Comparison of ENCODE assay signal across 9 mouse cellular contexts in the genomic region with DNA sequence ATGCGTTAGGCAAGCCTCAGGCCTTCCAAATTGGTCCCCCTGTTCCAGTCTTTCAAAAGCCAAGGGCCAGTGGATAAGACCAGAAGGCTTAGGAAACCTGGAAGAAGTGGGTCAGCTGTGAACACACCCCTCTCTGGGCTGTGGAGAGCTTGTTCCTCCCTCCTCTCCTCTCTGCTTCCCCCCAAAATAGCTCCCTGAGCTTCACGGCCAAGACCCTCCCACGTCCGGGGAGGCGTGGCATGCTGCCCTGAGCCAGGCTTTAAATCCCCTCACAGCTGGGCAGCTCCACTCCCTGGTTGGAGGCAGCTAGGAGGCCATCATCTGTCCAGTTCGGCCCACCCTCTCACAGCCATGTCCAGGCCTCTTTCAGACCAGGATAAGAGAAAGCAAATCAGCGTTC. TPM values are rescaled to one million over a fixed set of nuclear protein-coding genes. Genes with fewer than 3 reads are reported as not detected.
DNase-seq lines count a peak whose midpoint lies in the region; ATAC-seq and TF ChIP-seq lines count a peak whose summit lies in the region.
"Had no signal": no experiment of that assay in that cellular context is flagged by ENCODE, and none has a peak within 500 bp of the region (broad histone marks: within the 10 kb centered on the region; RNA-seq: fewer than 3 reads in every experiment).

A gene (plus strand): TSS at position 272 of the 400 bp plus-strand sequence.

- no peak for DNase-seq in liver, adult 2 months (ENCODE audit: extremely low read depth, low read depth, low spot score)
- DNase-seq in heart, postnatal 0 days (ENCODE audit: low spot score), result peak; percentile 90
- peak; percentile 85 for DNase-seq in kidney, postnatal 14 days
- no peak for DNase-seq in liver, postnatal 0 days
- DNase-seq in retina, embryonic 14.5 days (ENCODE audit: low spot score), result peak; percentile 66
- no peak for DNase-seq in spleen, postnatal 14 days (ENCODE audit: low spot score in 2 of 2)

- no peak for TF ChIP-seq EP300 in heart, postnatal 0 days (IDR thresholded peaks at IDR 0.05; ENCODE audit: low read depth)
- TF ChIP-seq EP300 in liver, postnatal 0 days (IDR thresholded peaks at IDR 0.05; ENCODE audit: low read depth), result no peak

- no peaks in the 10 kb centered on the region for H3K9me3 ChIP-seq in liver, embryonic 12.5 days (replicated peaks)
- H3K9me3 ChIP-seq in embryonic facial prominence, embryonic 13.5 days, result no peaks in the 10 kb centered on the region
- no peaks in the 10 kb centered on the region for H3K9me3 ChIP-seq in heart, postnatal 0 days (replicated peaks; ENCODE audit: control insufficient read depth, low read length)
- no peaks in the 10 kb centered on the region for H3K9me3 ChIP-seq in liver, postnatal 0 days (ENCODE audit: low read length)

- no peak for ATAC-seq in liver, embryonic 12.5 days
- no peak; the same call in 1 of the 2 replicates for ATAC-seq in embryonic facial prominence, embryonic 13.5 days (ENCODE audit: insufficient number of reproducible peaks, insufficient read depth, low FRiP score, low TSS enrichment, low read depth)
- peak; percentile 88 for ATAC-seq in heart, postnatal 0 days (ENCODE audit: insufficient read depth, low read depth)
- ATAC-seq in liver, postnatal 0 days, result no peak

- H3K27ac ChIP-seq in liver, adult 2 months (replicated peaks; ENCODE audit: insufficient read depth, low read depth, low read length), result no peak within 1 kb of the TSS
- no peak within 1 kb of the TSS for H3K27ac ChIP-seq in liver, embryonic 12.5 days
- H3K27ac ChIP-seq in embryonic facial prominence, embryonic 13.5 days, result peak within 1 kb of the TSS; percentile 23; the same call in 1 of the 2 replicates
- H3K27ac ChIP-seq in heart, postnatal 0 days (ENCODE audit: low read depth), result peak within 1 kb of the TSS; percentile 87
- no peak within 1 kb of the TSS for H3K27ac ChIP-seq in liver, postnatal 0 days (ENCODE audit: low read depth)

- peak within 1 kb of the TSS; percentile 3; the same call in 1 of the 2 replicates for H3K4me3 ChIP-seq in liver, adult 2 months (ENCODE audit: insufficient read depth, low read depth, low read length)
- no peak within 1 kb of the TSS for H3K4me3 ChIP-seq in liver, embryonic 12.5 days
- no peak within 1 kb of the TSS for H3K4me3 ChIP-seq in embryonic facial prominence, embryonic 13.5 days
- peak within 1 kb of the TSS; percentile 52 for H3K4me3 ChIP-seq in heart, postnatal 0 days (ENCODE audit: low read depth, low read length)
- H3K4me3 ChIP-seq in liver, postnatal 0 days (ENCODE audit: low read depth, low read length), result no peak within 1 kb of the TSS
- H3K4me3 ChIP-seq: erythroblast, embryonic 14.5 days had no signal

- 49% methylated on average over 7 of the region's 7 CpGs for WGBS in liver, adult 2 months
- WGBS in liver, embryonic 12.5 days (ENCODE audit: insufficient replicate concordance), result 25% methylated on average over 7 of the region's 7 CpGs
- WGBS in embryonic facial prominence, embryonic 13.5 days, result 18% methylated on average over 7 of the region's 7 CpGs
- WGBS in heart, postnatal 0 days, result 6% methylated on average over 7 of the region's 7 CpGs
- 24% methylated on average over 7 of the region's 7 CpGs for WGBS in liver, postnatal 0 days (ENCODE audit: insufficient replicate concordance)

- H3K79me2 ChIP-seq in liver, adult 2 months (ENCODE audit: control insufficient read depth, insufficient read depth, low read length), result no peaks in the 10 kb centered on the region

- H3K27me3 ChIP-seq in liver, adult 2 months (ENCODE audit: control insufficient read depth, insufficient read depth, low read length), result no peaks in the 10 kb centered on the region
- peaks cover 11% of the 10 kb centered on the region for H3K27me3 ChIP-seq in liver, embryonic 12.5 days (replicated peaks)
- peaks cover 8% of the 10 kb centered on the region; the same call in 1 of the 2 replicates for H3K27me3 ChIP-seq in embryonic facial prominence, embryonic 13.5 days
- no peaks in the 10 kb centered on the region for H3K27me3 ChIP-seq in heart, postnatal 0 days (ENCODE audit: control insufficient read depth, insufficient read depth, low read length)
- no peaks in the 10 kb centered on the region for H3K27me3 ChIP-seq in liver, postnatal 0 days (ENCODE audit: insufficient read depth, low read length)

- no peaks in the 10 kb centered on the region for H3K36me3 ChIP-seq in liver, adult 2 months (ENCODE audit: control insufficient read depth, insufficient read depth, low read length)
- H3K36me3 ChIP-seq in liver, embryonic 12.5 days, result peaks cover 8% of the 10 kb centered on the region
- peaks cover 11% of the 10 kb centered on the region for H3K36me3 ChIP-seq in embryonic facial prominence, embryonic 13.5 days
- peaks cover 21% of the 10 kb centered on the region for H3K36me3 ChIP-seq in heart, postnatal 0 days (replicated peaks; ENCODE audit: control insufficient read depth, insufficient read depth, low read length)
- H3K36me3 ChIP-seq in liver, postnatal 0 days (replicated peaks; ENCODE audit: insufficient read depth, low read length), result no peaks in the 10 kb centered on the region

- no peaks in the 10 kb centered on the region for H3K4me1 ChIP-seq in liver, adult 2 months (ENCODE audit: control insufficient read depth, insufficient read depth, low read length)
- peaks cover 24% of the 10 kb centered on the region for H3K4me1 ChIP-seq in liver, embryonic 12.5 days
- H3K4me1 ChIP-seq in embryonic facial prominence, embryonic 13.5 days, result peaks cover 26% of the 10 kb centered on the region
- peaks cover 29% of the 10 kb centered on the region for H3K4me1 ChIP-seq in heart, postnatal 0 days (ENCODE audit: control insufficient read depth, insufficient read depth)
- H3K4me1 ChIP-seq in liver, postnatal 0 days (ENCODE audit: insufficient read depth), result peaks cover 9% of the 10 kb centered on the region; the same call in 1 of the 2 replicates

- no peak within 1 kb of the TSS for H3K9ac ChIP-seq in liver, adult 2 months (ENCODE audit: low read depth, low read length)
- H3K9ac ChIP-seq in liver, embryonic 12.5 days, result no peak within 1 kb of the TSS
- no peak within 1 kb of the TSS for H3K9ac ChIP-seq in embryonic facial prominence, embryonic 13.5 days
- peak within 1 kb of the TSS; percentile 55 for H3K9ac ChIP-seq in heart, postnatal 0 days (replicated peaks; ENCODE audit: low read depth, low read length)
- H3K9ac ChIP-seq in liver, postnatal 0 days (replicated peaks), result no peak within 1 kb of the TSS; the same call in 1 of the 2 replicates

- no peak for TF ChIP-seq CTCF in liver, adult 2 months (IDR thresholded peaks at IDR 0.05; ENCODE audit: low read depth, low read length)
- TF ChIP-seq CTCF in heart, postnatal 0 days (IDR thresholded peaks at IDR 0.05; ENCODE audit: low read depth), result no peak
- no peak for TF ChIP-seq CTCF in liver, postnatal 0 days (IDR thresholded peaks at IDR 0.05; ENCODE audit: low read depth)

- no peak within 1 kb of the TSS for H3K4me2 ChIP-seq in liver, embryonic 12.5 days
- no peak within 1 kb of the TSS for H3K4me2 ChIP-seq in embryonic facial prominence, embryonic 13.5 days
- H3K4me2 ChIP-seq in heart, postnatal 0 days (ENCODE audit: low read depth, low read length), result peak within 1 kb of the TSS; percentile 67
- H3K4me2 ChIP-seq in liver, postnatal 0 days (ENCODE audit: low read depth, low read length), result peak within 1 kb of the TSS; percentile 40; the same call in 1 of the 2 replicates

- TF ChIP-seq POLR2A in liver, adult 2 months (IDR thresholded peaks at IDR 0.05; ENCODE audit: extremely low read depth, insufficient read depth, low read length), result no peak

RNA-seq across cellular contexts. Expression of the gene that starts here (rescaled TPM):
- total RNA-seq in liver, adult 2 months (2014; rRNA removed), result 0.94 and 1.6 TPM in 2 replicates
- 1.1 and 2.3 TPM in 2 replicates for polyA plus RNA-seq in liver, adult 2 months (2012; rRNA removed)
- 2.6 and 2.7 TPM in 2 replicates for polyA plus RNA-seq in liver, embryonic 12.5 days (2016; fragmentation: Nextera tagmentation; extraction: Ambion mirVana)
- 3.7 and 5.4 TPM in 2 replicates for polyA plus RNA-seq in embryonic facial prominence, embryonic 13.5 days (2015; fragmentation: Nextera tagmentation; extraction: Ambion mirVana)
- total RNA-seq in heart, postnatal 0 days (2014; rRNA removed; ENCODE audit: low replicate concordance), result 451 and 487 TPM in 2 replicates
- 390 and 400 TPM in 2 replicates for polyA plus RNA-seq in heart, postnatal 0 days (2015; fragmentation: Nextera tagmentation; extraction: Ambion mirVana)
- 2.5 and 8.9 TPM in 2 replicates for polyA plus RNA-seq in liver, postnatal 0 days (2015; fragmentation: Nextera tagmentation; extraction: Ambion mirVana)

Comparison
In these comparisons a context has a peak if more than half of its experiments do, and no peak if none do; other contexts are left out.
1. RNA of the gene that starts here (total RNA-seq): 451 to 487 TPM in heart, postnatal 0 days; 0.94 to 1.6 TPM in liver, adult 2 months; every median in the first group is over 100 times any median in the second.
2. RNA of the gene that starts here (polyA plus RNA-seq): 390 to 400 TPM in heart, postnatal 0 days; 3.7 to 5.4 TPM in embryonic facial prominence, embryonic 13.5 days, 2.6 to 2.7 TPM in liver, embryonic 12.5 days, 2.5 to 8.9 TPM in liver, postnatal 0 days and 1.1 to 2.3 TPM in liver, adult 2 months; every median in the first group is over 10 times any median in the second.
3. H3K4me3 ChIP-seq: peak in liver, adult 2 months (single experiment) and heart, postnatal 0 days (single experiment); none in liver, embryonic 12.5 days (single experiment), embryonic facial prominence, embryonic 13.5 days (single experiment) and liver, postnatal 0 days (single experiment).
4. H3K4me2 ChIP-seq: peak in heart, postnatal 0 days (single experiment) and liver, postnatal 0 days (single experiment); none in liver, embryonic 12.5 days (single experiment) and embryonic facial prominence, embryonic 13.5 days (single experiment).
5. DNase-seq: peak in heart, postnatal 0 days (single experiment), kidney, postnatal 14 days (single experiment) and retina, embryonic 14.5 days (single experiment); none in liver, adult 2 months (single experiment), liver, postnatal 0 days (single experiment) and spleen, postnatal 14 days (0 of 2).
6. H3K27ac ChIP-seq: peak in embryonic facial prominence, embryonic 13.5 days (single experiment) and heart, postnatal 0 days (single experiment); none in liver, adult 2 months (single experiment), liver, embryonic 12.5 days (single experiment) and liver, postnatal 0 days (single experiment).